Mouse (Mus musculus) A20 (cell line): Measurements from ENCODE around the gene Zmynd11.

Source experiments
- DNase-seq: peaks from one replicate; pipeline ENCODE4 v3.0.0-alpha.2; 2011; ENCODE audit warnings: low read depth, low spot score

The Zmynd11 gene

GRCm38 (mm10) chr13:9713462-9714134 is 51.5 kb downstream of the Zmynd11 start:
- DNase-seq, result no peak

GRCm38 (mm10) chr13:9712971-9713370 is 52.2 kb downstream of the Zmynd11 start:
- no peak for DNase-seq

GRCm38 (mm10) chr13:9712409-9712808 is 52.7 kb downstream of the Zmynd11 start:
- DNase-seq, result no peak

GRCm38 (mm10) chr13:9708433-9709240 is 56.5 kb downstream of the Zmynd11 start:
- DNase-seq, result no peak

GRCm38 (mm10) chr13:9706720-9707119 is 58.4 kb downstream of the Zmynd11 start:
- DNase-seq, result no peak

- DNase-seq, result no peak
These were observed 62.4 kb downstream of the Zmynd11 start for GRCm38 (mm10) chr13:9702615-9703235.

GRCm38 (mm10) chr13:9697340-9697739 is 67.8 kb downstream of the Zmynd11 start:
- no peak for DNase-seq

- no peak for DNase-seq
These were observed 69.3 kb downstream of the Zmynd11 start for GRCm38 (mm10) chr13:9695809-9696208.

GRCm38 (mm10) chr13:9695403-9695802 is 69.7 kb downstream of the Zmynd11 start:
- no peak for DNase-seq

- no peak for DNase-seq
These were observed 70.5 kb downstream of the Zmynd11 start for GRCm38 (mm10) chr13:9694651-9695050.

- DNase-seq, result no peak
These were observed 72.3 kb downstream of the Zmynd11 start for GRCm38 (mm10) chr13:9692876-9693275.

GRCm38 (mm10) chr13:9689366-9689765 is 75.8 kb downstream of the Zmynd11 start:
- DNase-seq, result no peak

- no peak for DNase-seq
These were observed 78.4 kb downstream of the Zmynd11 start for GRCm38 (mm10) chr13:9686765-9687164.

GRCm38 (mm10) chr13:9686261-9686660 is 78.9 kb downstream of the Zmynd11 start:
- no peak for DNase-seq

GRCm38 (mm10) chr13:9684153-9684923 is 80.8 kb downstream of the Zmynd11 start:
- no peak for DNase-seq

GRCm38 (mm10) chr13:9683280-9683679 is 81.8 kb downstream of the Zmynd11 start:
- DNase-seq, result no peak

- DNase-seq, result no peak
These were observed 83.6 kb downstream of the Zmynd11 start for GRCm38 (mm10) chr13:9681492-9681891.

- DNase-seq, result no peak
These were observed 91.0 kb downstream of the Zmynd11 start for GRCm38 (mm10) chr13:9674126-9674525.

GRCm38 (mm10) chr13:9669246-9669645 is 95.9 kb downstream of the Zmynd11 start:
- DNase-seq, result no peak

- DNase-seq, result no peak
These were observed 97.1 kb downstream of the Zmynd11 start for GRCm38 (mm10) chr13:9667954-9668496.

GRCm38 (mm10) chr13:9663593-9663992 is 101.5 kb downstream of the Zmynd11 start:
- DNase-seq, result no peak

- DNase-seq, result no peak
These were observed 104.4 kb downstream of the Zmynd11 start for GRCm38 (mm10) chr13:9660711-9661110.
